13 mouse cellular contexts compared by ENCODE assay signal in the genomic region with DNA sequence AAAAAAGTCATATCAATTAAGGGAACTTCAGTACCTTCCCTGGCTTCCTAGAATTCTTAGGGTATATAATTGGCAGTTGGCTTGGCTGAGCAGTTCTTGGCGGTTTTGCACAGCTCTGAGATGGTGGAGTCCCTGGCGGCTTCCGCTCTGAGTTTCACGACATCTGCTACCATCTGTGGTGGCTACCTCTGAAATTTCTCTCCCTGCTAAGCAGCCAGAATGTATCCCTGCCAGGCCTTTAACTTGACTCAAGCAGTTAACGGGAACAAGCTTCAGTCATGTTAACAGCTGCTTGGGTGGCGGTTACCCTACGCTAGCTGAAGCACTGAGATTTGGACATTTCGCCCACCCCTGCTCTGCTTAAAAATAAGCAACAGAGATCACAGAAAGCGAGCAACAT.
DNase-seq lines count a peak whose midpoint lies in the region; ATAC-seq lines count a peak whose summit lies in the region.
"Had no signal": no experiment of that assay in that cellular context is flagged by ENCODE, and none has a peak within 500 bp of the region (broad histone marks: within the 10 kb centered on the region; RNA-seq: fewer than 3 reads in every experiment).

No protein-coding gene starts in this region.

- no peaks in the 10 kb centered on the region for H3K4me1 ChIP-seq in forebrain, embryonic 13.5 days
- H3K4me1 ChIP-seq in forebrain, embryonic 11.5 days (replicated peaks; ENCODE audit: control insufficient read depth, insufficient read depth, low read length) = no peaks in the 10 kb centered on the region
- no peaks in the 10 kb centered on the region for H3K4me1 ChIP-seq in limb, embryonic 13.5 days
- peaks cover 3% of the 10 kb centered on the region; the same call in 1 of the 2 replicates for H3K4me1 ChIP-seq in limb, embryonic 10.5 days

- peak overlapping the region; percentile 31; the same call in 1 of the 2 replicates for H3K27ac ChIP-seq in forebrain, embryonic 13.5 days
- H3K27ac ChIP-seq in forebrain, embryonic 11.5 days (ENCODE audit: low read depth, low read length) = no peak overlapping the region
- no peak overlapping the region for H3K27ac ChIP-seq in limb, embryonic 13.5 days
- H3K27ac ChIP-seq in limb, embryonic 10.5 days = no peak overlapping the region
- H3K27ac ChIP-seq: heart, adult 2 months; liver, embryonic 14.5 days had no signal

- no peak overlapping the region for H3K9ac ChIP-seq in forebrain, embryonic 13.5 days
- H3K9ac ChIP-seq in forebrain, embryonic 11.5 days (ENCODE audit: low read length) = no peak overlapping the region
- no peak overlapping the region for H3K9ac ChIP-seq in limb, embryonic 13.5 days
- H3K9ac ChIP-seq: liver, embryonic 14.5 days had no signal

- DNase-seq in forebrain, embryonic 11.5 days (ENCODE audit: low spot score) = no peak
- DNase-seq in limb, embryonic 10.5 days (ENCODE audit: low spot score) = no peak
- peak; percentile 40 for DNase-seq in heart, postnatal 4 days
- peak; percentile 38 for DNase-seq in right cerebral cortex, postnatal 14 days
- DNase-seq in embryo, embryonic 11 days = no peak
- DNase-seq in kidney, adult 9 months = no peak
- DNase-seq: cerebellum, adult 11 months; kidney, adult 2 months had no signal

- no peaks in the 10 kb centered on the region for H3K9me3 ChIP-seq in forebrain, embryonic 13.5 days (replicated peaks)
- no peaks in the 10 kb centered on the region for H3K9me3 ChIP-seq in forebrain, embryonic 11.5 days (ENCODE audit: control insufficient read depth, low read length)
- no peaks in the 10 kb centered on the region for H3K9me3 ChIP-seq in limb, embryonic 13.5 days
- no peaks in the 10 kb centered on the region for H3K9me3 ChIP-seq in limb, embryonic 10.5 days (replicated peaks)

- WGBS in forebrain, embryonic 13.5 days = 74% methylated on average over 9 of the region's 9 CpGs
- 90% methylated on average over 9 of the region's 9 CpGs for WGBS in forebrain, embryonic 11.5 days
- 71% methylated on average over 9 of the region's 9 CpGs for WGBS in limb, embryonic 13.5 days
- 89% methylated on average over 9 of the region's 9 CpGs for WGBS in limb, embryonic 10.5 days

- no peak overlapping the region for H3K4me3 ChIP-seq in forebrain, embryonic 13.5 days
- H3K4me3 ChIP-seq in forebrain, embryonic 11.5 days (ENCODE audit: low read depth, low read length) = no peak overlapping the region
- H3K4me3 ChIP-seq in limb, embryonic 13.5 days = no peak overlapping the region
- H3K4me3 ChIP-seq in limb, embryonic 10.5 days = no peak overlapping the region
- H3K4me3 ChIP-seq: heart, adult 2 months had no signal

- H3K36me3 ChIP-seq in forebrain, embryonic 13.5 days (ENCODE audit: poor library complexity, severe bottlenecking) = no peaks in the 10 kb centered on the region
- no peaks in the 10 kb centered on the region for H3K36me3 ChIP-seq in forebrain, embryonic 11.5 days (ENCODE audit: control insufficient read depth, insufficient read depth, low read length)
- H3K36me3 ChIP-seq in limb, embryonic 13.5 days = no peaks in the 10 kb centered on the region
- no peaks in the 10 kb centered on the region for H3K36me3 ChIP-seq in limb, embryonic 10.5 days

- ATAC-seq in forebrain, embryonic 13.5 days = peak; percentile 80; the same call in 1 of the 2 replicates
- ATAC-seq in forebrain, embryonic 11.5 days (replicated peaks; ENCODE audit: low FRiP score) = no peak
- peak; percentile 36 for ATAC-seq in limb, embryonic 13.5 days (ENCODE audit: low FRiP score, low read depth)

- H3K4me2 ChIP-seq in forebrain, embryonic 13.5 days = no peak overlapping the region
- no peak overlapping the region for H3K4me2 ChIP-seq in forebrain, embryonic 11.5 days (ENCODE audit: low read depth, low read length, severe bottlenecking)
- H3K4me2 ChIP-seq in limb, embryonic 13.5 days (replicated peaks) = no peak overlapping the region
- H3K4me2 ChIP-seq: midbrain, embryonic 11.5 days had no signal

- H3K27me3 ChIP-seq in forebrain, embryonic 13.5 days = no peaks in the 10 kb centered on the region
- H3K27me3 ChIP-seq in forebrain, embryonic 11.5 days (ENCODE audit: control insufficient read depth, insufficient read depth, low read length) = no peaks in the 10 kb centered on the region
- no peaks in the 10 kb centered on the region for H3K27me3 ChIP-seq in limb, embryonic 13.5 days
- H3K27me3 ChIP-seq in limb, embryonic 10.5 days (ENCODE audit: low read depth, poor library complexity, severe bottlenecking) = no peaks in the 10 kb centered on the region

Comparison
In these comparisons a context has a peak if more than half of its experiments do, and no peak if none do; other contexts are left out.
1. DNase-seq: peak in heart, postnatal 4 days (single experiment) and right cerebral cortex, postnatal 14 days (single experiment); none in forebrain, embryonic 11.5 days (single experiment), limb, embryonic 10.5 days (single experiment), embryo, embryonic 11 days (single experiment) and kidney, adult 9 months (single experiment).